Mouse (Mus musculus) T-cell, adult 2 months (primary cell): ENCODE data around the gene Gm38431.
A peak's percentile ranks its signal among the peaks of the same experiment; 100 is the strongest.

ENCODE experiments used
- DNase-seq: peaks from one replicate; pipeline ENCODE4 v3.0.0; 2022; ENCODE audit warnings: low spot score

Gene Gm38431

DNA sequence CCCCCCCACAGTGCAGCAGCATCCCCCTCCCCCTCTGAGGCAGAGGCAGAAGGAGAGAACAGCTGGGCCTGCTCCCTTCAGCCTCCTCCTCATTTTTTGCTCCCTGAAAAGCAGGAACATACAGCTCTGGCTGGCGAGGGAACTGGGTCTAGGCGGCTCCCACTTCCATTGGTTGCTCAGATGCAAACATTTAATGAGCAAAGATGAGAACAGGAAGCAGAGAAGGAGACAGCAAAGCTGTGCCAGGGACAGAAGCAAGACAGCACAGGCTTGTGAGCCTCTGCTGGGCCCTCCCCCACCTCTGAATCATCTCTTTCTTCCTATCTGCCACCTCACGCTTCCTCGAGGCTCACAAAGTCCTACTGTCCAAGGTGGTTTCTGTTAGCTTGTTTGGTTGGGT, 50.5 kb downstream of the Gm38431 start:
- no peak for DNase-seq

GRCm38 (mm10) chr9:21039779-21040178, 52.0 kb downstream of the Gm38431 start:
- no peak for DNase-seq

GRCm38 (mm10) chr9:21037481-21037891, 54.3 kb downstream of the Gm38431 start:
- DNase-seq, result no peak

- DNase-seq, result no peak
Measured at GRCm38 (mm10) chr9:21036666-21037065, 55.1 kb downstream of the Gm38431 start.

DNA sequence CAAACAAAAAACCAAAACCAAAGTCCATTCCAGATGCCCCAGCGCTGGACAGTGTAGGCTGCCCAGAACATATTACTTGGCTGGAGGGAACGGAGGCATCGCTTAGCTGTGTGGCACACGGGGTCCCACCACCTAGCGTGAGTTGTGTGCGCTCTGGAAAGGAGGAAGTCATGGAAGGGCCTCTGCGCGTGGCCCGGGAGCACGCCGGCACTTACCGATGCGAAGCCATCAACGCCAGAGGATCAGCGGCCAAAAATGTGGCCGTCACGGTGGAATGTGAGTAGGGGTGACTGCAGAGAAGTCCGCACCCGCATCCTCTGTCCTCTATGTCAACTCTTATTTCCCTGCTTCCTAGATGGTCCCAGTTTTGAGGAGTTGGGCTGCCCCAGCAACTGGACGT, 55.6 kb downstream of the Gm38431 start:
- no peak for DNase-seq

DNA sequence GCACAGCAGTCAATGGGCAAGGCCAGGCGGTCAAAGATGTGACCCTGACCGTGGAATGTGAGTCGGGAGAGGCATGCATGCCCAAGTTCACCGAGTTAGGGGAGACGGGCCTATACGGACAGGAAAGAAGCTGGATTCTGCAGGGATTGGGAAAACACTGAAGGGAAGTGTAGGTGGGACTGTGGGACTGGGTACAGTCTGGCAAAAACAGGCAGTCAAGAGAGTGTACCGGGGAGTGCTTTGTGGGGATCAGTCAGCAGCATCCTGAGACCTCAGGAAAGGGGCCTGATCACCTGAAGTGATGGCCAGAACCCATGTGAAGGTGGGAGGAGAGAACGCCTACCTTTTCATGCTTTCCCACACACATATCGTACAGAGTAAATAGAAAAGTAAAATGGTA, 56.2 kb downstream of the Gm38431 start:
- no peak for DNase-seq

DNA sequence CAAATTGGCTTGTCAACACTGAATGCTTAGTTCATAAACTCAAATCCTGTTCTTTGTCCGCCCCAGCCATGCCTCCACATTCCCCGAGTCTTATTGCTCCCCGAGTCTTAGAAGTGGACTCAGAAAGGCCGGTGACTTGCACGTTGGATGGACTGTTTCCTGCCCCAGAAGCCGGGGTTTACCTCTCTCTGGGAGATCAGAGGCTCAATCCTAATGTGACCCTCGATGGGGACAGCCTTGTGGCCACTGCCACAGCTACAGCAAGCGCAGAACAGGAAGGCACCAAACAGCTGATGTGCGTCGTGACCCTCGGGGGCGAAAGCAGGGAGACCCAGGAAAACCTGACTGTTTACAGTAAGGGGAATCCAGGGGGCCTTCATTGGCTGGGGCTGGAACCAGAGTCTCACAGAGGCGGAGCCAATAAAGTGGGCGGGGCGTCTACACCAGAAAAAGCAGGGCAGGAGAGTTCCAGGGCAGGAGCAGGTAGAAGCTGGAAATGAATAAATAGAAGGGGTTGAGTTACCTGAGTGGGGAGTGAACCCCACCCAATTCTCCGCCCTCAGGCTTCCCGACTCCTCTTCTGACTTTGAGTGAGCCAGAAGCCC, 57.2 kb downstream of the Gm38431 start:
- DNase-seq, result no peak

GRCm38 (mm10) chr9:21033136-21033535, 58.7 kb downstream of the Gm38431 start:
- peak; percentile 78 for DNase-seq

- DNase-seq, result no peak
Measured at GRCm38 (mm10) chr9:21032491-21032890, 59.3 kb downstream of the Gm38431 start.

DNA sequence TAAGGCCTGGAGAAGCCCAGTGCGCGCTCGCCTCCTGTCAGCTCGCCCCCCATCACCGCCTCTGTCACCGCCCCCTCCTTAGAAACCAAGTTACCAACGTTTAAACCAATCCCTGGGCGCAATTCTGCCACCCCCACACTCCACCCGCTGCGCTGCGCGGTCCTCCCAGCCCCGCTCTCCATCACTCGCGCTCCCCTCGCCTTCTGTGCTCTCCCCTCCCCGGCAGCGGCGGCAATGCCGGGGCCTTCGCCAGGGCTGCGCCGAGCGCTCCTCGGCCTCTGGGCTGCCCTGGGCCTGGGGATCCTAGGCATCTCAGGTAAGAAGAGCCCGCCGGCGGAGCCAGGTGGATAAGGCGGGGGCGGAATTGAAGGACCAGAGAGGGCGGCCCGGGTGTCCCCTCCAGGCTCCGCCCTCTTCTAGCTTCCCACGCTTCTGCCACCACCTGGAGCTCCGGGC, 59.9 kb downstream of the Gm38431 start, which contains the start of gene Icam5:
Icam5 (plus strand) TSS at position 178 of the 456 bp plus-strand sequence.
- peak; percentile 41 for DNase-seq

- peak; percentile 72 for DNase-seq
Measured at GRCm38 (mm10) chr9:21031251-21031895, 60.4 kb downstream of the Gm38431 start.

DNA sequence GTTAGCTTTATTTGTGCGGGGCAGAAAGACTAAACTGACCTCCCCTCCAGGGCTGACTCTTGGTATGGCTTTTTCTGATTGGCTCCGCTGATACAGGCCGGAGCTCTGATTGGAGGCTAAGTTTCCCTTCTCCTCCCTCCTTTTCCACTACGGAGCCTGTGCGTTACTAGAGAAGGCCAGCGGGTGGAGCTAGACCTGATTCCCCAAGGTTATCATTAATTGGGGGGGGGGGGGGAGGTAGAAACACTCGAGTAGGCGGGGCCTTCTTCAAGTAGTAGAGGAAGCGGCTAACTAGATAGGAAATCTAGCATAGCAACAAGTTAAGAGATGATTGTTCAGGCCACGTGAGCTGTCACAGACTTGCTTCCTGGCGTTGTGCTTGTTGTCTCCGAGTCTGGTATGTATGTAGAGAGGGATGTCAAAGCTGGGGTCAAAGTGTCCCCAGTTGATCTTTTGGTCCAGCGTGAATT, 61.0 kb downstream of the Gm38431 start:
- peak; percentile 91 for DNase-seq

GRCm38 (mm10) chr9:21030055-21030600, 61.7 kb downstream of the Gm38431 start:
- peak; percentile 15 for DNase-seq

DNA sequence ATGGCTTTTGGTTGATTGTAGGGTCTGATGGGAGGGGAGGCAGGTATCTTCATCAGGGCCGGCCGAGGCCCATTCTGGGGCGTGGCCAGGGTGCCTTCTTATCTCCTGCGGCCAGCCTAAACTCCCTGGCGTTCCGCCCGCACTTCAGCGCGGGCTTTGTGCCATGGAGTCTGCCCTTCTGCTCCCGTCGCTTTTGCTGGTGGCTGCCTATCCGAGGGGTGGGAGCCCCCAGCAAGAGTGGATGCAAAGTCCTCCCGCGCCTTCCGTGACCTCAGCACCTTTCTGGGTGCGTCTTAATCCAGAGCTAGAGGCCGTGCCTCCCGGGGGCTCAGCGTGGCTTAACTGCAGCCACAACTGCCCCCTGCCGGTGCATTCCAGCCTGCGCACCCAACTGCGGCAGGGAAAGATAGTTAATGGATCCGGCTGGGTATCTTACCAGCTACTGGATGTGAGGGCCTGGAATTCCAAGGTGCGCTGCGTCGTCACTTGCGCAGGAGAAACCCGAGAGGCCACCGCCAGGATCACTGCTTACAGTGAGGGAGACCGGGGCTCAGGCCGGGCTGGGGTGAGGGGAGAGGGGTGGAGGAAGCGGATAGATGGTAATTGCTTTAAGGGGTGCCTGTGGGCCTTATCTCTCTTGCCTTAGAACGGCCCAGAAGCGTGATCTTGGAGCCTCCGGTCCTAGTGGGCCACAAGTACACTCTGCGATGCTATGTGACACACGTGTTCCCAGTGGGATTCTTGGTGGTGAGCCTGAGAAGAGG, 62.3 kb downstream of the Gm38431 start, which contains the start of gene Icam4:
Icam4 (plus strand) TSS at position 83 of the 764 bp plus-strand sequence.
- peak; percentile 70 for DNase-seq

- no peak for DNase-seq
Measured at GRCm38 (mm10) chr9:21028560-21029110, 63.2 kb downstream of the Gm38431 start.

- no peak for DNase-seq
Measured at GRCm38 (mm10) chr9:21027774-21028290, 64.0 kb downstream of the Gm38431 start.

DNA sequence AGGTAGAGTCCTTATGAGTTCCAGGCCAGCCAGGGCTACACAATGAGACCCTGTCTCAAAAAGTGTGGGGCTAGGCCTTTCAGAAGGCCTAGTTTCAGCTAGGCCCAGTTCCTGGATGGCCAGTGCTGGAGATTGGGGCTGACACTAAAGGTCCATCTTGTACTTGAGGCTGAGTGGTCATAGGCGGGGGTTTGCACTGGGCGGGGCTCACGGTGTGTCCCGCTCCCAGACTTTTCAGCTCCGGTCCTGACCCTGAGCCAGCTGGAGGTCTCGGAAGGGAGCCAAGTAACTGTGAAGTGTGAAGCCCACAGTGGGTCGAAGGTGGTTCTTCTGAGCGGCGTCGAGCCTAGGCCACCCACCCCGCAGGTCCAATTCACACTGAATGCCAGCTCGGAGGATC, 64.9 kb downstream of the Gm38431 start:
- DNase-seq, result no peak

DNA sequence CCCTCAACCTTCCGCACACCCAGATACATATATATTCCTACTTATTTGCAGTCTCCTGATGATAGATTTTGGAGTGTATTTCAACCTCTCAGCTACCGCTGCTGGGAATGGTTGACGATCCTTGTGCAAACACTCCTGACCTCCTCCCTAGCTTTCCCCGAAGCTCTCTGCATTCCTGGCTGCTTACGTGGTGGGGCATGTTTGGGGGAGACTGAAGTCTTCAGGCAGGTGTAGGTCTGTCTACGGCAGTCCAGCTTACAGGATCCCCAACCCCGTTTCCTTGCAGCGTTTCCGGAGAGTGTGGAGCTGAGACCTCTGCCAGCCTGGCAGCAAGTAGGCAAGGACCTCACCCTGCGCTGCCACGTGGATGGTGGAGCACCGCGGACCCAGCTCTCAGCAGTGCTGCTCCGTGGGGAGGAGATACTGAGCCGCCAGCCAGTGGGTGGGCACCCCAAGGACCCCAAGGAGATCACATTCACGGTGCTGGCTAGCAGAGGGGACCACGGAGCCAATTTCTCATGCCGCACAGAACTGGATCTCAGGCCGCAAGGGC, 66.5 kb downstream of the Gm38431 start:
- DNase-seq, result no peak

- DNase-seq, result no peak
Measured at GRCm38 (mm10) chr9:21022726-21023125, 69.1 kb downstream of the Gm38431 start.

- DNase-seq, result no peak
Measured at GRCm38 (mm10) chr9:21022288-21022687, 69.5 kb downstream of the Gm38431 start.

DNA sequence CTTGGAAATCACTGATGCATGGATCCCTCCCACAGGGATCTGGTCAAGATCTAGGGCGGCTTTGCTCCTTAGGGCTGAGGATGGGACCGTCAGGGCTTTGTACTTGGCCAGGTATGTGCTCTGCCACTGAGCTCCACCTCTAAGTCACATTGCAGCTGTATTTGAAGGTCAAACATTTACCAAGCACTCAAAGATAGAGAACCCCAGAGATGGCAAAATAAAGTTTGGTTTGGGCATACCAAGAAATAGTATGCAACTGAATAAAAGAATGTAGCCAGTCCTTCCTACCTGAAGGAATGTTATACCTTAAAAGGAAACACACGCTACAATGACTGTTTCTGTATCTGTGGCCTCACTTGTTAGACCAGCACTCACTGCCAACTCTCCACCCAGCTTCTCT, 70.4 kb downstream of the Gm38431 start:
- no peak for DNase-seq

DNA sequence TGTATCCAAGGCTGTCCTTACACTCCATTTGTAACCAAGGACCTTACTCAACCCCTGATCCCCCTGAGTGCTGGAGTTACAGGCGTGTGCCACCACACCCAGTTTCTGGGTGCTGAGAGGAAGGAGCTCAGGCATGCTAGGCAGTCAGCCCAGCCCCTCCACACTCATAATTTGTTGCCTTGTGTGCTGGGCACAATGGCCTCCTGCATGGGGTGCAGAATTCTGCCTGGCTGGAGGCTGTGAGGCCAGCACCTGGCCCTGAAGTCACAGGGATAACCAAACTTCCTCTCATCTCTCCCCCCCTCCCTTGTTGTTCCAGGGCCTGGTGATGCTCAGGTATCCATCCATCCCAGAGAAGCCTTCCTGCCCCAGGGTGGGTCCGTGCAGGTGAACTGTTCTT, 73.2 kb downstream of the Gm38431 start:
- no peak for DNase-seq
